Mouse (Mus musculus) spleen, adult 2 months (tissue): ENCODE measurements around the gene Nfatc2ip. TPM values are rescaled to one million over a fixed set of nuclear protein-coding genes. Genes with fewer than 3 reads are reported as not detected.
A peak's percentile ranks its signal among the peaks of the same experiment; 100 is the strongest.

Source experiments
- DNase-seq, 2 experiments: peaks; one replicate each; pipeline versions ENCODE4 v3.0.0 to v3.0.0-alpha.2; 2012 to 2021; ENCODE audit warnings: low spot score in 2 of 2, low read depth in 1 of 2
- H3K27ac ChIP-seq: fragments of 200-500 bp; 2 replicates; pipeline ENCODE4 v1.5.1; 2012; ENCODE audit warnings: low read length, inconsistent platforms; ENCODE audit not compliant: insufficient read depth
- H3K27me3 ChIP-seq: fragments of 200-500 bp; 2 replicates; pipeline ENCODE4 v1.6.1; 2012; ENCODE audit warnings: mild to moderate bottlenecking, moderate library complexity, low read length, inconsistent platforms; ENCODE audit not compliant: control insufficient read depth, insufficient read depth
- H3K36me3 ChIP-seq: fragments of 200-500 bp; 2 replicates; pipeline ENCODE4 v1.6.1; 2012; ENCODE audit warnings: mild to moderate bottlenecking, low read length, inconsistent platforms; ENCODE audit not compliant: control insufficient read depth, insufficient read depth
- H3K4me1 ChIP-seq: fragments of 200-500 bp; 2 replicates; pipeline ENCODE4 v1.6.1; 2011; ENCODE audit warnings: inconsistent platforms; ENCODE audit not compliant: control insufficient read depth, insufficient read depth, insufficient read length
- H3K4me3 ChIP-seq: fragments of 200-500 bp; 2 replicates; pipeline ENCODE4 v1.5.1; 2011; ENCODE audit warnings: mild to moderate bottlenecking, inconsistent platforms; ENCODE audit not compliant: insufficient read depth, insufficient read length; ENCODE audit errors: extremely low read depth
- CTCF ChIP-seq: fragments of 200-500 bp; IDR thresholded peaks from 2 replicates; pipeline ENCODE4 v1.5.1; 2011; ENCODE audit warnings: mild to moderate bottlenecking, inconsistent platforms; ENCODE audit not compliant: insufficient read depth, insufficient read length, insufficient replicate concordance; ENCODE audit errors: extremely low read depth
- POLR2A ChIP-seq: fragments of 200-500 bp; IDR thresholded peaks from 2 replicates; pipeline ENCODE4 v1.6.1; 2011; ENCODE audit warnings: low read depth, low read length, inconsistent platforms
- WGBS: fragments of 180-500 bp; shearing (Covaris S2); methylation state at CpG from one replicate; pipeline ENCODE4 v1.1.7; 2018; 5-methylcytosine and 5-hydroxymethylcytosine counted together
- polyA plus RNA-seq: library from polyadenylated mRNA; depleted of rRNA; stranded (reverse); fragments of >200 nt; gene quantifications from 2 replicates; pipeline ENCODE4 v1.2.3, GENCODE M21; 2012

The Nfatc2ip gene
- polyA plus RNA-seq, 1 experiment: 9.0 TPM

- 0 out of 2 replicates have a peak overlapping the region, but pooled peaks have one; percentile 8 for H3K27ac ChIP-seq
- no peaks in the 10 kb centered on the region for H3K27me3 ChIP-seq
- TF ChIP-seq POLR2A (no peak), CTCF (no peak)
- peaks cover 2% of the 10 kb centered on the region; the same call in 1 of the 2 replicates for H3K4me1 ChIP-seq
- WGBS: 65% methylated on average over 6 of the region's 6 CpGs
- H3K36me3 ChIP-seq: no peaks in the 10 kb centered on the region
- no peak for DNase-seq
- no peak overlapping the region for H3K4me3 ChIP-seq
These were observed 38.7 kb downstream of the Nfatc2ip start for GRCm38 (mm10) chr7:126357838-126358237.

GRCm38 (mm10) chr7:126356793-126357591, 39.5 kb downstream of the Nfatc2ip start:
- Histone ChIP-seq H3K4me3 (no peak overlapping the region), H3K27ac (no peak overlapping the region), H3K36me3 (no peaks in the 10 kb centered on the region), H3K4me1 (peaks cover 2% of the 10 kb centered on the region; the same call in 1 of the 2 replicates), H3K27me3 (no peaks in the 10 kb centered on the region)
- 22% methylated on average over 7 of the region's 7 CpGs for WGBS
- DNase-seq: no peak
- TF ChIP-seq CTCF: no peak
- TF ChIP-seq POLR2A: no peak

GRCm38 (mm10) chr7:126355847-126356597, 40.5 kb downstream of the Nfatc2ip start:
- WGBS: 79% methylated on average over 5 of the region's 5 CpGs
- no peak for DNase-seq
- Histone ChIP-seq H3K4me3 (no peak overlapping the region), H3K4me1 (peaks cover 2% of the 10 kb centered on the region; the same call in 1 of the 2 replicates), H3K36me3 (no peaks in the 10 kb centered on the region), H3K27me3 (no peaks in the 10 kb centered on the region), H3K27ac (no peak overlapping the region)
- TF ChIP-seq CTCF (no peak), POLR2A (no peak)

- no peak for TF ChIP-seq POLR2A
- no peak for TF ChIP-seq CTCF
- peaks cover 2% of the 10 kb centered on the region; the same call in 1 of the 2 replicates for H3K4me1 ChIP-seq
- no peaks in the 10 kb centered on the region for H3K36me3 ChIP-seq
- no peaks in the 10 kb centered on the region for H3K27me3 ChIP-seq
- no peak overlapping the region for H3K27ac ChIP-seq
- DNase-seq: no peak
- no peak overlapping the region for H3K4me3 ChIP-seq
- WGBS: 75% methylated on average over 14 of the region's 14 CpGs
These were observed 41.6 kb downstream of the Nfatc2ip start for GRCm38 (mm10) chr7:126354738-126355614.

- no peak overlapping the region for H3K27ac ChIP-seq
- H3K4me1 ChIP-seq: peaks cover 2% of the 10 kb centered on the region; the same call in 1 of the 2 replicates
- no peak for DNase-seq
- no peaks in the 10 kb centered on the region for H3K27me3 ChIP-seq
- no peak for TF ChIP-seq CTCF
- no peak for TF ChIP-seq POLR2A
- WGBS: 66% methylated on average over 3 of the region's 3 CpGs
- H3K4me3 ChIP-seq: no peak overlapping the region
- no peaks in the 10 kb centered on the region for H3K36me3 ChIP-seq
These were observed 42.6 kb downstream of the Nfatc2ip start for GRCm38 (mm10) chr7:126353994-126354365.

- Histone ChIP-seq H3K36me3 (no peaks in the 10 kb centered on the region), H3K4me3 (no peak overlapping the region)
These were observed 43.1 kb downstream of the Nfatc2ip start for GRCm38 (mm10) chr7:126353251-126353993.

More at GRCm38 (mm10) chr7:126353251-126353993, 43.1 kb downstream of the Nfatc2ip start:
- peaks cover 2% of the 10 kb centered on the region; the same call in 1 of the 2 replicates for H3K4me1 ChIP-seq
- no peak for TF ChIP-seq POLR2A
- no peak for TF ChIP-seq CTCF
- no peak overlapping the region for H3K27ac ChIP-seq
- H3K27me3 ChIP-seq: no peaks in the 10 kb centered on the region
- WGBS: 44% methylated on average over 11 of the region's 11 CpGs
- DNase-seq: no peak
